Comparison of ENCODE assay signal across 20 mouse cellular contexts in genomic region chr12:48284386-48284785, GRCm38 (mm10).
DNase-seq lines count a peak whose midpoint lies in the region; ATAC-seq and TF ChIP-seq lines count a peak whose summit lies in the region.
"Had no signal": no experiment of that assay in that cellular context is flagged by ENCODE, and none has a peak within 500 bp of the region (broad histone marks: within the 10 kb centered on the region; RNA-seq: fewer than 3 reads in every experiment).

No protein-coding gene starts in this region.

- no peak overlapping the region for H3K4me3 ChIP-seq in forebrain, postnatal 0 days (ENCODE audit: low read depth, low read length)
- no peak overlapping the region for H3K4me3 ChIP-seq in midbrain, embryonic 14.5 days (replicated peaks; ENCODE audit: low read depth, low read length)
- H3K4me3 ChIP-seq: gastrocnemius, adult 2 months; heart, embryonic 15.5 days; liver, embryonic 12.5 days; lung, embryonic 15.5 days; myocyte had no signal

- WGBS in forebrain, postnatal 0 days: 11% methylated on average over 3 of the region's 3 CpGs
- WGBS in midbrain, embryonic 14.5 days: 25% methylated on average over 3 of the region's 3 CpGs

- TF ChIP-seq POLR2A in brain, embryonic 14.5 days (IDR thresholded peaks at IDR 0.05; ENCODE audit: borderline replicate concordance, extremely low read depth, insufficient read depth, insufficient read length, poor library complexity, severe bottlenecking): no peak

- peak; percentile 3 for DNase-seq in layer of hippocampus, adult 11-12 months (ENCODE audit: low spot score)
- DNase-seq in layer of hippocampus, postnatal 25 days (ENCODE audit: extremely low spot score in 1 of 2, low spot score in 1 of 2): no peak
- DNase-seq in brain, embryonic 14.5 days (ENCODE audit: low read depth): peak; percentile 87
- peak; percentile 16 for DNase-seq in forebrain, postnatal 0 days
- peak; percentile 77 for DNase-seq in midbrain, embryonic 14.5 days
- no peak for DNase-seq in kidney, postnatal 36 days
- no peak for DNase-seq in cerebellum, adult 11-12 months
- no peak for DNase-seq in cerebellum, postnatal 36 days
- DNase-seq: cerebellum, adult 9-10 months; gastrocnemius, adult 2 months; heart, adult 18-20 months; kidney, adult 9 months; left cerebral cortex, postnatal 4 days; right cerebral cortex, postnatal 25 days; thymus, adult 2 months had no signal

- TF ChIP-seq CTCF in brain, embryonic 14.5 days (IDR thresholded peaks at IDR 0.05; ENCODE audit: borderline replicate concordance, extremely low read depth, insufficient read depth, insufficient read length): no peak
- no peak for TF ChIP-seq CTCF in forebrain, postnatal 0 days (IDR thresholded peaks at IDR 0.05; ENCODE audit: low read depth)

- no peaks in the 10 kb centered on the region for H3K9me3 ChIP-seq in forebrain, postnatal 0 days (ENCODE audit: low read length)
- H3K9me3 ChIP-seq in midbrain, embryonic 14.5 days (ENCODE audit: control insufficient read depth, low read length): no peaks in the 10 kb centered on the region
- H3K9me3 ChIP-seq: heart, embryonic 15.5 days; liver, embryonic 12.5 days; lung, embryonic 15.5 days had no signal

- H3K9ac ChIP-seq in forebrain, postnatal 0 days: no peak overlapping the region
- no peak overlapping the region for H3K9ac ChIP-seq in midbrain, embryonic 14.5 days (replicated peaks; ENCODE audit: low read length)
- H3K9ac ChIP-seq: heart, embryonic 15.5 days; liver, embryonic 12.5 days; lung, embryonic 15.5 days had no signal

- peak; percentile 55 for ATAC-seq in forebrain, postnatal 0 days
- ATAC-seq in midbrain, embryonic 14.5 days (ENCODE audit: low FRiP score, low TSS enrichment): peak; percentile 60
- ATAC-seq: inflammation-experienced regulatory T-cells, adult 6 months; liver, embryonic 12.5 days had no signal

- H3K4me1 ChIP-seq in forebrain, postnatal 0 days (ENCODE audit: insufficient read depth): no peaks in the 10 kb centered on the region
- H3K4me1 ChIP-seq in midbrain, embryonic 14.5 days (ENCODE audit: control insufficient read depth, insufficient read depth, low read length): no peaks in the 10 kb centered on the region
- H3K4me1 ChIP-seq: heart, embryonic 15.5 days; liver, embryonic 12.5 days; lung, embryonic 15.5 days had no signal

- H3K27me3 ChIP-seq in forebrain, postnatal 0 days (ENCODE audit: insufficient read depth, low read length): no peaks in the 10 kb centered on the region
- H3K27me3 ChIP-seq in midbrain, embryonic 14.5 days (ENCODE audit: control insufficient read depth, insufficient read depth, low read length): no peaks in the 10 kb centered on the region
- H3K27me3 ChIP-seq: heart, embryonic 15.5 days; liver, embryonic 12.5 days; lung, embryonic 15.5 days had no signal

- H3K36me3 ChIP-seq in forebrain, postnatal 0 days (ENCODE audit: insufficient read depth): no peaks in the 10 kb centered on the region
- no peaks in the 10 kb centered on the region for H3K36me3 ChIP-seq in midbrain, embryonic 14.5 days (ENCODE audit: control insufficient read depth, insufficient read depth, low read length)
- H3K36me3 ChIP-seq: heart, embryonic 15.5 days; liver, embryonic 12.5 days; lung, embryonic 15.5 days had no signal

- H3K4me2 ChIP-seq in forebrain, postnatal 0 days (ENCODE audit: low read depth): no peak overlapping the region
- no peak overlapping the region for H3K4me2 ChIP-seq in midbrain, embryonic 14.5 days (ENCODE audit: low read length)
- H3K4me2 ChIP-seq: heart, embryonic 15.5 days; liver, embryonic 12.5 days; lung, embryonic 15.5 days had no signal

- H3K27ac ChIP-seq in forebrain, postnatal 0 days (ENCODE audit: low read depth, low read length): no peak overlapping the region
- H3K27ac ChIP-seq in midbrain, embryonic 14.5 days (replicated peaks; ENCODE audit: low read depth, low read length): no peak overlapping the region
- H3K27ac ChIP-seq: gastrocnemius, adult 2 months; heart, embryonic 15.5 days; liver, embryonic 12.5 days; lung, embryonic 15.5 days had no signal

Comparison
In these comparisons a context has a peak if more than half of its experiments do, and no peak if none do; other contexts are left out.
1. DNase-seq: peak in layer of hippocampus, adult 11-12 months (single experiment), brain, embryonic 14.5 days (single experiment), forebrain, postnatal 0 days (single experiment) and midbrain, embryonic 14.5 days (single experiment); none in layer of hippocampus, postnatal 25 days (0 of 2), kidney, postnatal 36 days (0 of 2), cerebellum, adult 11-12 months (single experiment) and cerebellum, postnatal 36 days (0 of 2).